Mouse (Mus musculus) MEL (cell line): ENCODE data around the gene Cnn2.
A peak's percentile ranks its signal among the peaks of the same experiment; 100 is the strongest.

Experiments used
- CTCF ChIP-seq, 3 experiments: IDR thresholded peaks in 2 of 3; conservative IDR thresholded peaks in 1 of 3; 2 replicates each; pipeline ENCODE4 v1.5.1; 2011 to 2012; ENCODE audit warnings: low read length in 3 of 3, low read depth in 2 of 3, mild to moderate bottlenecking in 2 of 3, improper control_type of control experiment in 1 of 3, inconsistent platforms in 1 of 3, mixed read lengths in 1 of 3, moderate library complexity in 1 of 3; ENCODE audit not compliant: control insufficient read depth in 1 of 3, insufficient read depth in 1 of 3, poor library complexity in 1 of 3, severe bottlenecking in 1 of 3
- ELF1 ChIP-seq: IDR thresholded peaks from 2 replicates; pipeline ENCODE4 v1.6.1; 2014; ENCODE audit warnings: low read depth, mild to moderate bottlenecking, inconsistent platforms, low read length, improper control_type of control experiment, moderate library complexity
- EP300 ChIP-seq, 2 experiments: IDR thresholded peaks; 2 replicates each; pipeline ENCODE4 v1.6.1; 2011; ENCODE audit warnings: improper control_type of control experiment in 2 of 2, low read length in 2 of 2, low read depth in 1 of 2, mild to moderate bottlenecking in 1 of 2
- JUND ChIP-seq: IDR thresholded peaks from 2 replicates; pipeline ENCODE4 v1.6.1; 2011; ENCODE audit warnings: low read depth, mild to moderate bottlenecking, improper control_type of control experiment, low read length
- MAX ChIP-seq: IDR thresholded peaks from 2 replicates; pipeline ENCODE4 v1.6.1; 2011; ENCODE audit warnings: low read length, improper control_type of control experiment
- POLR2A ChIP-seq, 2 experiments: IDR thresholded peaks; 2 replicates each; pipeline ENCODE4 v1.6.1; 2011 to 2012; ENCODE audit warnings: low read length in 2 of 2, mild to moderate bottlenecking in 2 of 2, control low read depth in 1 of 2, improper control_type of control experiment in 1 of 2, low read depth in 1 of 2, moderate library complexity in 1 of 2; ENCODE audit not compliant: control insufficient read depth in 1 of 2, insufficient read depth in 1 of 2, poor library complexity in 1 of 2
- SIN3A ChIP-seq: IDR thresholded peaks from 2 replicates; pipeline ENCODE4 v1.6.1; 2012; ENCODE audit warnings: low read length, improper control_type of control experiment, inconsistent platforms
- SMC3 ChIP-seq: IDR thresholded peaks from 2 replicates; pipeline ENCODE4 v1.6.1; 2011; ENCODE audit warnings: low read depth, low read length, improper control_type of control experiment
- USF2 ChIP-seq, 2 experiments: IDR thresholded peaks; 2 replicates each; pipeline ENCODE4 v1.6.1; 2011 to 2012; ENCODE audit warnings: improper control_type of control experiment in 2 of 2, low read length in 2 of 2, borderline replicate concordance in 1 of 2, inconsistent platforms in 1 of 2, low read depth in 1 of 2, mild to moderate bottlenecking in 1 of 2; ENCODE audit not compliant: insufficient read depth in 1 of 2
- ZMIZ1 ChIP-seq: IDR thresholded peaks from 2 replicates; pipeline ENCODE4 v1.6.1; 2012; ENCODE audit warnings: low read depth, mild to moderate bottlenecking, inconsistent platforms, low read length, improper control_type of control experiment, moderate library complexity
- ZNF384 ChIP-seq: IDR thresholded peaks from 2 replicates; pipeline ENCODE4 v1.6.1; 2012; ENCODE audit warnings: low read depth, mild to moderate bottlenecking, inconsistent platforms, low read length, improper control_type of control experiment

GRCm38 (mm10) chr10:80017361-80017760 is 29.0 kb downstream of the Cnn2 start:
- TF ChIP-seq ZMIZ1: no peak
- no peak; a peak in 1 of 4 replicates for TF ChIP-seq POLR2A (IDR thresholded peaks at IDR 0.05; ENCODE audit: control insufficient read depth in 1 of 2, insufficient read depth in 1 of 2, low read depth in 1 of 2, low read length in 2 of 2, poor library complexity in 1 of 2)
- TF ChIP-seq MAX: no peak
- TF ChIP-seq CTCF (IDR thresholded peaks at IDR 0.05 in 2 of 3, conservative IDR thresholded peaks at IDR 0.05 in 1 of 3; ENCODE audit: control insufficient read depth in 1 of 3, insufficient read depth in 1 of 3, low read depth in 2 of 3, low read length in 3 of 3, poor library complexity in 1 of 3, severe bottlenecking in 1 of 3): no peak
- TF ChIP-seq SIN3A: peak; percentile 48
- no peak for TF ChIP-seq SMC3
- TF ChIP-seq EP300 (IDR thresholded peaks at IDR 0.05; ENCODE audit: low read depth in 1 of 2, low read length in 2 of 2): peak in 1 of 2 experiments; percentile 57; a peak in 1 of 4 replicates
- TF ChIP-seq ZNF384: no peak
- TF ChIP-seq USF2 (IDR thresholded peaks at IDR 0.05; ENCODE audit: borderline replicate concordance in 1 of 2, insufficient read depth in 1 of 2, low read depth in 1 of 2, low read length in 2 of 2): no peak
- TF ChIP-seq JUND: no peak
- peak; percentile 94 for TF ChIP-seq ELF1
